Mouse (Mus musculus) megakaryocyte, embryonic 14.5 days (primary cell): ENCODE results near the gene Rala.

Experiments used
- FLI1 ChIP-seq: IDR thresholded peaks from 2 replicates; pipeline ENCODE4 v1.6.1; 2012; ENCODE audit warnings: low read length, inconsistent platforms, mixed read lengths
- GATA1 ChIP-seq: IDR thresholded peaks from 3 replicates; pipeline ENCODE4 v1.6.1; 2012; ENCODE audit warnings: mixed read lengths, low read length, inconsistent platforms, borderline replicate concordance

- TF ChIP-seq GATA1 (no peak), FLI1 (no peak)
Measured at GRCm38 (mm10) chr13:17838484-17838851, 105.6 kb downstream of the Rala start.
